Mouse (Mus musculus) forebrain, embryonic 16.5 days (tissue): ENCODE data around the gene Masp2. TPM values are rescaled to one million over a fixed set of nuclear protein-coding genes. Genes with fewer than 3 reads are reported as not detected.

Source experiments
- ATAC-seq: fragments of 200-750 bp; cut with Nextera tagmentation; 2 replicates; pipeline ENCODE4 v1.8.0; 2017; ENCODE audit warnings: mild to moderate bottlenecking, moderate library complexity
- H3K27ac ChIP-seq: fragments of 300-500 bp; sonication (generic); 2 replicates; pipeline ENCODE4 v1.5.1; 2014; ENCODE audit warnings: low read length, control low read depth
- H3K27me3 ChIP-seq: fragments of 300-500 bp; sonication (generic); replicated peaks from 2 replicates; pipeline ENCODE4 v1.6.1; 2014; ENCODE audit warnings: low read length; ENCODE audit not compliant: control insufficient read depth, insufficient read depth
- H3K36me3 ChIP-seq: fragments of 300-500 bp; sonication (generic); 2 replicates; pipeline ENCODE4 v1.6.1; 2014; ENCODE audit not compliant: control insufficient read depth, insufficient read depth
- H3K4me1 ChIP-seq: fragments of 300-500 bp; sonication (generic); replicated peaks from 2 replicates; pipeline ENCODE4 v1.6.1; 2014; ENCODE audit warnings: low read length; ENCODE audit not compliant: control insufficient read depth, insufficient read depth
- H3K4me2 ChIP-seq: fragments of 300-500 bp; sonication (generic); 2 replicates; pipeline ENCODE4 v1.6.1; 2014; ENCODE audit warnings: mild to moderate bottlenecking, low read length, control low read depth
- H3K4me3 ChIP-seq: fragments of 300-500 bp; sonication (generic); replicated peaks from 2 replicates; pipeline ENCODE4 v1.5.1; 2014; ENCODE audit warnings: mild to moderate bottlenecking, low read length, control low read depth
- H3K9ac ChIP-seq: fragments of 300-500 bp; sonication (generic); replicated peaks from 2 replicates; pipeline ENCODE4 v1.6.1; 2014; ENCODE audit warnings: low read depth, low read length, control low read depth
- H3K9me3 ChIP-seq: fragments of 300-500 bp; sonication (generic); 2 replicates; pipeline ENCODE4 v1.6.1; 2016; ENCODE audit warnings: low read length; ENCODE audit not compliant: control insufficient read depth
- WGBS: fragments of 180-500 bp; shearing (Covaris S2); extraction: QIAGEN DNeasy Blood & Tissue Kit; methylation state at CpG from one replicate; pipeline ENCODE4 v1.1.7; 2014; 5-methylcytosine and 5-hydroxymethylcytosine counted together
- polyA plus RNA-seq: library from polyadenylated mRNA; unstranded; fragments of >200 nt; fragmentation: Nextera tagmentation; extraction: Ambion mirVana; gene quantifications from 2 replicates; pipeline ENCODE4 v1.2.1, GENCODE M21; 2015

Masp2 gene
- polyA plus RNA-seq, 1 experiment from 2014 or later, result 1.0 TPM

DNA sequence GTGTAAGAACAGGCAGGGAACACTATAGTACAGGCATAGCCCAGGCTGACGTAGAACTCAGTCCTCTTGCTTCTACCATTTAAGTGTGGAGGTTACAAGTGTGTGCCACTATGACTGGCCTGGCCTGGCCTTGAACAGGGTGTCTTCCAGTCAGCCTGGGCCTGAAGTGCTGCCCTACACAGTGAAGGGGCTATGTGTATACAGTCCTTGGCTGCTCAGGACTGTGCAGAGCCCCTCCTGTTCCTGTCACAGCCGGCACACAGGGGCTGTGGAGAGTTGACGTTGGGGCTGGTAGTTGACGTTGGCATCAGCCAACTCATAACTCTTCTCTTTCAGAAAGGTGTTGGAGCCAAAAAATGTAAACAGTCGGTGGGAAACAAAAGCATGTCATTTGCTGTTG lies 20.9 kb upstream of the Masp2 start:
- H3K9me3 ChIP-seq, result no peaks in the 10 kb centered on the region
- no peak overlapping the region for H3K27ac ChIP-seq
- no peak overlapping the region for H3K9ac ChIP-seq
- no peaks in the 10 kb centered on the region for H3K4me1 ChIP-seq
- H3K36me3 ChIP-seq, result peaks cover 25% of the 10 kb centered on the region
- 93% methylated on average over 5 of the region's 5 CpGs for WGBS
- 0 out of 2 replicates have a peak, but pooled peaks have one; percentile 38 for ATAC-seq
- no peak overlapping the region for H3K4me2 ChIP-seq
- H3K4me3 ChIP-seq, result no peak overlapping the region
- H3K27me3 ChIP-seq, result no peaks in the 10 kb centered on the region

DNA sequence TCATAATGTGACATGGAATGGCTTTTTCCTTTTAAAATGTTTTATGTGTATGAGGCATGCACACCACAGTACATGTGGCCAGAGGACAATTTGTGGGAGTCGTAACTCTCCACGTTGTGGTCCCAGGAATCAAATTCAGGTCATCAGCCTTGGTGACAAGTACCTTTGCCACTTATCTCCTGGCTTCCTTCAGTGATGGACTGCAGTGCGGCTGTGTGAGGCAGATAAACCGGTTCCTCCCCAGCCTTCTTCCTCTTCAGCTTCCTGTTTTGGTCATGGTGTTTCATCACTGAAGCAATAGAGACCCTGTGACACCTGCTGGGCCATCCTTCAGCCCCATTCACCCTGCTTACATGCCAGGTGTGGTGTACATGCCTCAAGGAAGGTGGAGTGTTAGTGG lies 19.1 kb upstream of the Masp2 start:
- H3K4me2 ChIP-seq, result no peak overlapping the region
- no peak overlapping the region for H3K27ac ChIP-seq
- H3K9me3 ChIP-seq, result no peaks in the 10 kb centered on the region
- no peaks in the 10 kb centered on the region for H3K27me3 ChIP-seq
- no peak overlapping the region for H3K4me3 ChIP-seq
- H3K9ac ChIP-seq, result no peak overlapping the region
- 87% methylated on average over 4 of the region's 4 CpGs for WGBS
- no peak for ATAC-seq
- H3K36me3 ChIP-seq, result peaks cover 13% of the 10 kb centered on the region; the same call in 1 of the 2 replicates
- no peaks in the 10 kb centered on the region for H3K4me1 ChIP-seq

DNA sequence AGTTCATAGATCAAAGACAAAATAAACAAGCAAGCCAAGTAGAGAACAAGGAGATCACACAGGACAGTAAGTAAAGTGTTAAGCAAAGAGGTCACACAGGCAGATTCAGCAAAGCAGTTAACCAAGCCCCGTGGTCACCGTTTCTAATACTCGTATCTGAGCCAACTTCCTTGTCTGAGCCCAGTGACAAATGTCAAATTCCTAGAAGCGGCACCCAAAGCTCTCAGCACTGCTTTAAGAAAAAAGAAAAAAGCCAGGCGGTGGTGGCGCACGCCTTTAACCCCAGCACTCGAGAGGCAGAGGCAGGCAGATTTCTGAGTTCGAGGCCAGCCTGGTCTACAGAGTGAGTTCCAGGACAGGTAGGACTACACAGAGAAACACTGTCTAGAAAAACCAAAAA lies 15.7 kb upstream of the Masp2 start:
- Histone ChIP-seq H3K27me3 (no peaks in the 10 kb centered on the region), H3K4me1 (peaks cover 12% of the 10 kb centered on the region), H3K9me3 (no peaks in the 10 kb centered on the region), H3K36me3 (no peaks in the 10 kb centered on the region; the same call in 1 of the 2 replicates), H3K4me2 (no peak overlapping the region), H3K27ac (no peak overlapping the region), H3K9ac (no peak overlapping the region), H3K4me3 (no peak overlapping the region)
- WGBS, result 84% methylated on average over 9 of the region's 9 CpGs
- no peak for ATAC-seq

DNA sequence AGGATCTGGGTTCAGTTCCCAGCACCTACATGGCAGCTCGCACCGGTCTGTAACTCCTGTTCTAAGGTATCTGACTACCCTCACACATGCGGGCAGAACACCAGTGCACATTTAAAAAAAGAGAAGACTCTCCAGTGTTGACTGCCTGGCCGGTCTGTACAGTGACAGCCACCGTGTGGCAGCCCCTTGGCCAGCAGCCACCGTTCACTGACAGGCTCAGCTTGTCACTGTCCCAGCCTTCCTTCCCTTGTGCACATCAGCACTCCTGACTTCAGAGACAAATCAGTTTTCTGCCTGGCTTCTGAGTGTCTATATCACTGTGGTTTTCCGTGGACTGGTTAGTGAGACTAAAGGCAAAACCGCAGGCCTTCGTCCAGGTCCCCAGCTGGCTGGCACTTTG lies 13.6 kb upstream of the Masp2 start:
- WGBS, result 64% methylated on average over 9 of the region's 9 CpGs
- Histone ChIP-seq H3K9ac (no peak overlapping the region), H3K4me3 (no peak overlapping the region), H3K36me3 (no peaks in the 10 kb centered on the region), H3K4me1 (peaks cover 25% of the 10 kb centered on the region), H3K27me3 (no peaks in the 10 kb centered on the region), H3K4me2 (no peak overlapping the region), H3K27ac (no peak overlapping the region), H3K9me3 (no peaks in the 10 kb centered on the region)
- no peak for ATAC-seq

DNA sequence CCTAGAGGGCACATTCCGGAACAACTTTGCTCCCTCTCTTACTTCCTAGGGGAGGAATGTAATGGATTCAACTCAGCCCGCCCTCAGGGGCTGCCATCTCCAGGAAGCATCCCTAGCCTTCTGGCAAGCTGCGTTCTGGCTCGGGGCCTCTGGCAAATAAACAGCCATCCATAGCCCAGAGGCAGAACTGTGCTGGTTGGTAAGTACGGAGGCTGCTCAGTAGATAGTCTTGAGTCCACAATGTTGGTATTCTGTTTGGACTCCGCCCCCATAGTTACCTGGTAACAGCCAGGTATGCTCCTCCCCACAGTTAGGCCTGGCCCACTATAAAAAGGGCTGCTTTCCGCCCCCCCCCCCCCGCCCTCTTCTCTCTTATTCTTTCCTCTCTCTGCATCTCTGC lies 12.8 kb upstream of the Masp2 start:
- peaks cover 25% of the 10 kb centered on the region for H3K4me1 ChIP-seq
- H3K9ac ChIP-seq, result no peak overlapping the region
- ATAC-seq, result no peak
- no peak overlapping the region for H3K4me3 ChIP-seq
- H3K27ac ChIP-seq, result no peak overlapping the region
- H3K36me3 ChIP-seq, result peaks cover 2% of the 10 kb centered on the region; the same call in 1 of the 2 replicates
- no peaks in the 10 kb centered on the region for H3K27me3 ChIP-seq
- WGBS, result 54% methylated on average over 6 of the region's 8 CpGs
- H3K9me3 ChIP-seq, result no peaks in the 10 kb centered on the region
- no peak overlapping the region for H3K4me2 ChIP-seq

DNA sequence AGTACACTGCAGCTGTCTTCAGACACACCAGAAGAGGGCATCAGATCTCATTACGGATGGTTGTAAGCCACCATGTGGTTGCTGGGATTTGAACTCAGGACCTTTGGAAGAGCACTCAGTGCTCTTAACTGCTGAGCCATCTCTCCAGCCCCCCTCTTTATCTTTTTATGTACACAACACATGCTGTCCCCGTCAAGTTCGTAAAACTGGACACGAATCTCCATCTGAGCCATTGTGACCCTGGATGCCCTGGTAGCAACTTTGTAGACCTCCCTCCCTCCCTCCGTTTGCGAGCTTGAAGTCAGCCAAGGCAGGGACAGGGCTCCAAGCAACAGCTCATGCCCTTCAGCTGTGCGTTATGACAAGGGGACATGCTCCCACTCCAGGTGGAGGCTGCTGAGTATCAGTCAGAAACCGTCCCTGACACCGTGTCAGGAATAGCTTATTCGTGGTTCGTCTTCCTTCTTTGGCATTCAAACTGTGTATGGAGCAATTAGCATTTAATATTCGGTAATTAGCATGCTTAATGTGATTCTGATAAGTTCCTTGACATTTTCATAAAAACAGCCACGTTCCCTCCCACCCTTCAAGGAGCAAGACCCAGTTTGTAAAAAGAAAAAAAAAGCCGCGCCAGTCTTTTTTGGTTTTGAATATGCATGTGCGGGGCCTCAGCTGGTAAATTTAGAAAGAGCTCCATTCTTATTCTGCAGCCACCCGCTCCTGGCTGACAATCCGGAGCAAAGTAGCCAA lies 11.8 kb upstream of the Masp2 start:
- H3K4me1 ChIP-seq, result peaks cover 25% of the 10 kb centered on the region
- H3K9me3 ChIP-seq, result no peaks in the 10 kb centered on the region
- peak overlapping the region; percentile 55 for H3K9ac ChIP-seq
- 3% methylated on average over 18 of the region's 18 CpGs for WGBS
- H3K36me3 ChIP-seq, result peaks cover 11% of the 10 kb centered on the region
- ATAC-seq, result peak; percentile 29
- peak overlapping the region; percentile 88 for H3K27ac ChIP-seq
- H3K4me2 ChIP-seq, result peak overlapping the region; percentile 73
- no peaks in the 10 kb centered on the region for H3K27me3 ChIP-seq
- H3K4me3 ChIP-seq, result peak overlapping the region; percentile 93

DNA sequence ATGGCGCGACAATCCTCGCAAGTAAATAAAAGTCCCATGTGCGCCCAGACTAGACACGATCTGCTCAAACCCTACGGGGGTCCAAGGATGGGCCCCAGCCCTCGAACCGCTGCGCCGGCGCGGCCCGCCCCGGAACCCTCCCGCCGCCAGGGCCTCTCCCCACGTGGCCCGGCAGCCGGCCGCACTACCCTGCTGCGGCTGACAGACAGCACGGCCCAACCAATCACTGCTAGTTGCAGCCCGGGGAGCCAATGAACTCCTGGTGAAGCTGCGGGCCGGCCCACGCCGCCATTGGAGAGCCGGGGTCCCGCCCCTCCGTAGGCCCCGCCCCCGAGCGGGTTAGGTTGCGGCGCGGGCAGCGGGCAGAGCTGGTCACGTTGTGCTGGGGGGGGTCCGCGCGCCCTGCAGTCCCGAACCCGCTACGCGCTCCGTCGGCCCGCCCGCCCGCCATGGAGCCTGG lies 11.2 kb upstream of the Masp2 start, which contains the start of gene Srm:
Srm (plus strand) TSS at position 333 of the 460 bp plus-strand sequence.
- peaks cover 25% of the 10 kb centered on the region for H3K4me1 ChIP-seq
- peak within 1 kb of the TSS; percentile 93 for H3K4me3 ChIP-seq
- H3K9ac ChIP-seq, result peak within 1 kb of the TSS; percentile 80
- H3K27me3 ChIP-seq, result no peaks in the 10 kb centered on the region
- H3K27ac ChIP-seq, result peak within 1 kb of the TSS; percentile 88
- H3K9me3 ChIP-seq, result no peaks in the 10 kb centered on the region
- peak within 1 kb of the TSS; percentile 73 for H3K4me2 ChIP-seq
- under 1% methylated on average over 46 of the region's 50 CpGs for WGBS
- peak; percentile 99 for ATAC-seq
- peaks cover 11% of the 10 kb centered on the region for H3K36me3 ChIP-seq

DNA sequence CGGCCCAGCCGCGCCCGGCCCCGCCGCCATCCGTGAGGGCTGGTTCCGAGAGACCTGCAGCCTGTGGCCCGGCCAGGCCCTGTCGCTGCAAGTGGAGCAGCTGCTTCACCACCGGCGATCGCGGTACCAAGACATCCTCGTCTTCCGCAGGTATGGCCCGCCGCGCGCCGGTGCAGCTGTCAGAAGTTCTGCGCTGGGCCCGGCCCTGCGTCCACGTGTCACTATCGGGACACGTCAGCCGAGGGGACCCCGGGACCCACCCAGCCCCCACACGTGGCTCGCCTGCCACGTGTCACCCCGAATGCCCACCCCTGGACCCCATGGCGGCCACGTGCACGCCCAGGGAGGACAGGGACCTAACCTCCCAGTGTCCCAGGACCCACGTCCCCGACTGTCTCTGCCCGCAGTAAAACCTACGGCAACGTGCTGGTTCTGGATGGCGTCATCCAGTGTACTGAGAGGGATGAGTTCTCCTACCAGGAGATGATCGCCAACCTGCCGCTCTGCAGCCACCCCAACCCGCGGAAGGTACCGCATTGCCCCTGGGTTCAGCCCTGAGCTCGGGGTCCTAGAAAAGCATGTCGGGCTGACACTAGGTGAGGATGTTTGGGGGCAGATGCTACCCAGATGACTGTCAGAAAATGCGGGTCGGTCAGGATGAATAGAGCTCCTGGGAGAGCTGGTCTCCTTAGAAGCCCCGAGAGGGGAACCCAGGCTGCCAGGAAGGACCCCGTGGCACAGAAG lies 10.5 kb upstream of the Masp2 start:
- no peaks in the 10 kb centered on the region for H3K9me3 ChIP-seq
- peaks cover 11% of the 10 kb centered on the region for H3K36me3 ChIP-seq
- peaks cover 25% of the 10 kb centered on the region for H3K4me1 ChIP-seq
- H3K27ac ChIP-seq, result peak overlapping the region; percentile 74
- under 1% methylated on average over 52 of the region's 53 CpGs for WGBS
- peak overlapping the region; percentile 93 for H3K4me3 ChIP-seq
- H3K9ac ChIP-seq, result peak overlapping the region; percentile 80
- ATAC-seq, result peak; percentile 21
- H3K4me2 ChIP-seq, result peak overlapping the region; percentile 73
- no peaks in the 10 kb centered on the region for H3K27me3 ChIP-seq

DNA sequence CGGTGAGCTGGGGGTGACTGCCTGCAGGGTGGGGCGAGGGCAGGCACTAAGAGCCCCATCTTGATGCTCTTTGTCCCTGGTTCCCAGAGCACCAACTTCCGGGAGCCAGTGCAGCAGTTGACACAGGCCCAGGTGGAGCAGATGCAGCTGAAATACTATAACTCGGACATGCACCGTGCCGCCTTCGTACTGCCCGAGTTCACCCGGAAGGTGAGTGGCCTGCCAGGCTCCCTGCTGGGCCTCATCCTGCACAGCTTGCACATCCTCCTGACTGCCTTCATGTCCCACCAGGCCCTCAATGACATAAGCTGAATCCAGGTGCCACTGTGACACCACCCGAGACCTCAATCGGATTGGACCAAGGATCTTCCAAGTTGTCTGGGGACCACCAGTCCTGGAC lies 8.4 kb upstream of the Masp2 start:
- ATAC-seq, result no peak
- WGBS, result 95% methylated on average over 11 of the region's 11 CpGs
- H3K36me3 ChIP-seq, result peaks cover 11% of the 10 kb centered on the region

More for the DNA sequence above, 8.4 kb upstream of the Masp2 start:
- H3K4me2 ChIP-seq, result no peak overlapping the region
- H3K4me3 ChIP-seq, result no peak overlapping the region
- H3K9ac ChIP-seq, result no peak overlapping the region
- no peak overlapping the region for H3K27ac ChIP-seq
- H3K27me3 ChIP-seq, result no peaks in the 10 kb centered on the region
- peaks cover 23% of the 10 kb centered on the region for H3K4me1 ChIP-seq
- no peaks in the 10 kb centered on the region for H3K9me3 ChIP-seq
